Mouse (Mus musculus): ENCODE results near the gene Eef1g. TPM values are rescaled to one million over a fixed set of nuclear protein-coding genes. Genes with fewer than 3 reads are reported as not detected.

Gene Eef1g
- polyA plus RNA-seq, 1 experiment from 2014 or later: 346 TPM

DNA sequence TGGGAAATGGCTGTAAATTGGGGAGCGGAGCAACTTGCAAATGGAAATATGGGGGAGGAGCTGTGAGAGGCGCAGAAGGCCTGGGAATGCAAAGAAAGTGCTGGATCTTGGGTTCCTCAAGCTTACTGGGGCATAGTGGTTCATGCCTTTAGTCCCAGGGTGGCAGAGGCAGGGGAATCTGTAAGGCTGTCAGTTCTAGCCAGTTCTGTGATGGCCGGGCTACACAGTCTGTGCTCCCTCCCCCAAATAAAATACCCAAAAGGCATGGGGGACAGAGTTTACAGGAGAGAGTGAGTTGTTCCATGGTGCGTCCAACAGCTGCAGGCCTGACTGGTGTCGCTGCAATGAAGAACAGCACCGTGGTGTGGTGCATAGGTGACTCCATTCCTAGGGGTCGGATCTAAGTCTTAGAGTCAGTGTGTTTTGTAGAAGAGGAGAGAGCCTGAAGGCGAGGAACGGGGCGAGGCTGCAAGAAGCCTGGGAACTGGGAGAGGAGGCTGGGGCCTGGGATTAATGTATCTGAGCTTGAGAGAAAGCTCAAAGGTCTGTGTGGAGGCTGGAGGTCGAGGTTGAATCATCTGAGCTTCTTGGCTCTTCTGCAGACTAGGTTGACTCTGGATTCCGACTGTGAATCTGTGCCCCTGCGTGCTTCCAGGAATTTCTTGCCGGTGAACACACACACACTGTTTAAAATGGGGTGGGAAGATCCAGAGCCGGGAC lies 21.7 kb downstream of the Eef1g start:
- 25% methylated on average over 15 of the region's 15 CpGs for WGBS
- H3K27me3 ChIP-seq (replicated peaks; ENCODE audit: control insufficient read depth, insufficient read depth, low read length): peaks cover 14% of the 10 kb centered on the region
- peaks cover 38% of the 10 kb centered on the region for H3K4me1 ChIP-seq (replicated peaks; ENCODE audit: control insufficient read depth, insufficient read depth, low read length)
- H3K27ac ChIP-seq (ENCODE audit: low read length): no peak overlapping the region
- H3K9ac ChIP-seq (replicated peaks; ENCODE audit: low read depth, low read length): peak overlapping the region; percentile 45; the same call in 1 of the 2 replicates
- ATAC-seq: no peak
- peak overlapping the region; percentile 78 for H3K4me2 ChIP-seq (ENCODE audit: low read length)
- peak overlapping the region; percentile 44 for H3K4me3 ChIP-seq (replicated peaks; ENCODE audit: low read length)
- H3K9me3 ChIP-seq (ENCODE audit: control insufficient read depth, low read length): no peaks in the 10 kb centered on the region
- no peaks in the 10 kb centered on the region for H3K36me3 ChIP-seq (ENCODE audit: control insufficient read depth, insufficient read depth)

DNA sequence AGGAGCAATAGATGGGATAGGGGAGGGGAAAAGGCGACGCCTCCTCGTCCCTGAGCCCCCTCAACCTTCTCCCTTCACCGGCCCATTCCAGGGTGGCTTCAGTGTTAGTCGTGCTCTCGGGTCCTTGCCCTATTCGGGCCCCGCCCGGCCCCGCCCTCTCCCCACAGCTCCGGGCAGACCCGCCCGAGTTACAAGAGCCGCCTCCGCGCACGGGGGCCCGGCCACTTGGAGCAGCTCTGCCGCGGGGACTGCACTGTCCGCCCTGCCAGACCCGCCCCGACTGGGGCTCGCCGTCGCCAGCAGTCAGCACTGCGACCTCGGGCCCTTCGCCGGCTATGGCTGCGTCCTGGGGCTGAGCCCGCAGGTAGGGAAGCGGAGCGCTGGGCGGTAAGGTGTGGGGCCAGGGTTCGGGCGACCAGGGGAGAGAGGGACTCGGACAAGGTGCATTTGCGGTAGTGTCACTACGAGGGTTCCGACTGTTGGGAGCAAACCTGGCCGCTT lies 22.3 kb downstream of the Eef1g start, which contains the start of gene Ahnak:
Ahnak (plus strand) TSS at position 219 of the 501 bp plus-strand sequence.
- Histone ChIP-seq H3K4me2 (ENCODE audit: low read length) (peak within 1 kb of the TSS; percentile 78), H3K9me3 (ENCODE audit: control insufficient read depth, low read length) (no peaks in the 10 kb centered on the region), H3K9ac (replicated peaks; ENCODE audit: low read depth, low read length) (peak within 1 kb of the TSS; percentile 45), H3K27ac (ENCODE audit: low read length) (no peak within 1 kb of the TSS), H3K4me1 (replicated peaks; ENCODE audit: control insufficient read depth, insufficient read depth, low read length) (peaks cover 32% of the 10 kb centered on the region), H3K36me3 (ENCODE audit: control insufficient read depth, insufficient read depth) (no peaks in the 10 kb centered on the region), H3K4me3 (replicated peaks; ENCODE audit: low read length) (peak within 1 kb of the TSS; percentile 44), H3K27me3 (replicated peaks; ENCODE audit: control insufficient read depth, insufficient read depth, low read length) (peaks cover 14% of the 10 kb centered on the region)
- 0% methylated on average over 37 of the region's 42 CpGs for WGBS
- ATAC-seq: peak; percentile 24; the same call in 1 of the 2 replicates

DNA sequence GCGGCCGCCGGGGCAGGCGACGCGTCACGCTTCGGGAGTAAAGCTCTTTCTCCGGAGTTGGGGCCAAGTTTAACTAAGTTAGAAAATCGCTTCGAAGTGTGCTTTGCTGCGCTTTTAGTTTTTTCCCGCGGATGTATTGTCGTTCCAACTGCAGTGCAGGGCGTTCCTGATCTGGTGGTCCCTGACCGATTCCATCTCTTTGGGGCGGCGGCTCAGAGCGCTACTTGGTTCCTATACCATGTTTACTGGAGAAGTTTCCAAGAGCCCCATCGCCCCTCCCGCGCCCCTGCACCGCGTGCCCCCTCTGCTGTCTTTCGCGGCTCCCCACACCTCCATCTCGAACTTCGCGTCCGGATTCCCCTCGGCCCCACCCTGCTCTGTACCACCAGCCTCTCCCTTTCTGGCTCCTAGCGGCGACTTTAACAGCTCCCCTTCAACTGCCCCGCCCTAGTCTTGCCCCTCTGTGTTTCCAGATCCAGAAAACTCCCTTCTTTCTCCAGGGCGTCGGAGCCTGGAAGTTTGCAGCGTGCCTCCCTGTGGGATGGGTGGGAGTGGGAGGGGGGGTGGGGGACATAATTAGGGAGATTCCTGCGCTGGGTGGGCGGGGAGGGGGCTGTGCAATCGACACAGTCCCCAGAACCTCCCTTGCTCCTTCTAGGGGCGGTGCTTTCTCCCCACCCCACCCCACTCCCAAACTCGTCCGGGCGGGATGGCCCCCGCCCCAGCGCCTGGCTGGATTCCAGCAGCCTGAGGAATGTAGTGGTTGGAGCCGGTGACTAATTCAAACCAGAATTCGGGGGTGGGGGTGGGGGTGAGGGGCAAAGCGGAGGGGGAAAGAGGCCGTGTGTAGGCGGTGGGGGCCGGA lies 23.0 kb downstream of the Eef1g start:
- Histone ChIP-seq H3K36me3 (ENCODE audit: control insufficient read depth, insufficient read depth) (no peaks in the 10 kb centered on the region), H3K9me3 (ENCODE audit: control insufficient read depth, low read length) (no peaks in the 10 kb centered on the region), H3K27ac (ENCODE audit: low read length) (no peak overlapping the region), H3K4me3 (replicated peaks; ENCODE audit: low read length) (peak overlapping the region; percentile 44), H3K27me3 (replicated peaks; ENCODE audit: control insufficient read depth, insufficient read depth, low read length) (peaks cover 14% of the 10 kb centered on the region), H3K4me1 (replicated peaks; ENCODE audit: control insufficient read depth, insufficient read depth, low read length) (peaks cover 25% of the 10 kb centered on the region), H3K4me2 (ENCODE audit: low read length) (peak overlapping the region; percentile 78), H3K9ac (replicated peaks; ENCODE audit: low read depth, low read length) (peak overlapping the region; percentile 45)
- peak; percentile 45 for ATAC-seq
- WGBS: under 1% methylated on average over 53 of the region's 53 CpGs

DNA sequence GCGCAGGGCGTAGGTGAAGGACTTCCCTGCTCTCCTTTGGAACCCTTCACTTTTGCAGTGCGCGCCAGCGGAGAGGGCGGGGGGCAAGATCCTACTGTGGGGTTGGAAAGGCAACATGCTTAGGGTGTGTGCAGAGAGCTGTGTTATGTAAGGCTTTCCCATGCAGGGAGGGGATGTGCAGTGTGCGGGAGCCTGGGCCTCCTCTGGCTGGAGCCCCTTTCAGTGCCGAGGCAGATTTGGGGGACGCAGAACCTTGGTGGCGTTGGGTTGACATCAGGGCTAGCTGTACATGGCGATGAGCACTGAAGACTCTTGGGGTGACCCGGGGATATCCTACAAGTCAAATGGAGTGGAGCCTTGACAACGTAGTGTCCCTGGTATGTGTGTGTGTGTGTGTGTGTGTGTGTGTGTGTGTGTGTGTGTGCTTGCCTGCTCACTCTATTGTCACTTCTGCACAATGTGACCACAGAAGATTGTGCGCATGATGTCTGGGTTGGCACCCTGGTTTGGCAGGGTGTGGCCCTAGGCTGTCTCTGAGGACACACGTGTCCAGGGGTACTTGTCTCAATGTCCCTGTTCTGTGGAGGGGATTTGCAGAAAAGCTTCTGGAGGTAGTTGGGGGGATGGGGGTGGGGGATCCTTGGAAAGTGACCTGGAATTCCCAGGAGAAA lies 23.7 kb downstream of the Eef1g start:
- ATAC-seq: peak; percentile 47
- Histone ChIP-seq H3K4me3 (replicated peaks; ENCODE audit: low read length) (peak overlapping the region; percentile 44), H3K4me2 (ENCODE audit: low read length) (peak overlapping the region; percentile 78), H3K27ac (ENCODE audit: low read length) (no peak overlapping the region), H3K9ac (replicated peaks; ENCODE audit: low read depth, low read length) (peak overlapping the region; percentile 27), H3K27me3 (replicated peaks; ENCODE audit: control insufficient read depth, insufficient read depth, low read length) (peaks cover 14% of the 10 kb centered on the region), H3K36me3 (ENCODE audit: control insufficient read depth, insufficient read depth) (no peaks in the 10 kb centered on the region), H3K9me3 (ENCODE audit: control insufficient read depth, low read length) (no peaks in the 10 kb centered on the region), H3K4me1 (replicated peaks; ENCODE audit: control insufficient read depth, insufficient read depth, low read length) (peaks cover 20% of the 10 kb centered on the region)
- WGBS: 16% methylated on average over 15 of the region's 15 CpGs

DNA sequence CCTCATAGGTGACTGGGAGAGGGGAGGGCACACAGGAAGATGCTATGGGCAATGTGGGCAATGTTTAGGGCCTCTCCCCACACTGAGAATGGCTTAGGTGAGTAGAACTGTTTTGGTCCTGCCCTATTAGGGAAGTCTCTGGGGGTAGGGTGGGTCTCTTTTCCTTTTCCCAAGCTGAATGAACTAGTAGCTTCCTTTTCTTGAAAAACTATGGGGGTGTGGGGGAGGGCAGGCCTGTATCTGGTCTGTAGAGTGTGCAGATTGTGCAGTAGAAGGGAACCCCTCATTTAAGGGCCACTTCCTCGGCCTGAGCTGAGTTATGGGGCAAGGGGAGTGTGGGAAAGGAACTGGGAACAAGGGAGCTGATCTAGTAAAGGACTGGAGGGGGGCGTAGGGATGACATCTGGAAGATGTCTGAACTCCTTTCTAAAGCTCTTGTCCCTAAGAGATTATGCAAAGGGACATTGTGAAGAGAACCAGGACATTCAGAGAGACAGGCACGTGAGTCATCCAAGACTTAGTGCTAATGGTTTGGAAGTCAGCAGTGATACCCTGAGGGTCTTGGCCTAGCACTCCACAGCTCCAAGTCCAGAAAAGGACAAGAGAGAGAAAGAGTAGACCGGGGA lies 24.5 kb downstream of the Eef1g start:
- no peaks in the 10 kb centered on the region for H3K36me3 ChIP-seq (ENCODE audit: control insufficient read depth, insufficient read depth)
- no peak for ATAC-seq
- 68% methylated on average over 4 of the region's 4 CpGs for WGBS
- H3K4me2 ChIP-seq (ENCODE audit: low read length): no peak overlapping the region
- H3K9me3 ChIP-seq (ENCODE audit: control insufficient read depth, low read length): no peaks in the 10 kb centered on the region
- H3K27me3 ChIP-seq (replicated peaks; ENCODE audit: control insufficient read depth, insufficient read depth, low read length): peaks cover 14% of the 10 kb centered on the region
- peaks cover 20% of the 10 kb centered on the region for H3K4me1 ChIP-seq (replicated peaks; ENCODE audit: control insufficient read depth, insufficient read depth, low read length)
- no peak overlapping the region for H3K27ac ChIP-seq (ENCODE audit: low read length)
- no peak overlapping the region for H3K4me3 ChIP-seq (replicated peaks; ENCODE audit: low read length)
- H3K9ac ChIP-seq (replicated peaks; ENCODE audit: low read depth, low read length): no peak overlapping the region

DNA sequence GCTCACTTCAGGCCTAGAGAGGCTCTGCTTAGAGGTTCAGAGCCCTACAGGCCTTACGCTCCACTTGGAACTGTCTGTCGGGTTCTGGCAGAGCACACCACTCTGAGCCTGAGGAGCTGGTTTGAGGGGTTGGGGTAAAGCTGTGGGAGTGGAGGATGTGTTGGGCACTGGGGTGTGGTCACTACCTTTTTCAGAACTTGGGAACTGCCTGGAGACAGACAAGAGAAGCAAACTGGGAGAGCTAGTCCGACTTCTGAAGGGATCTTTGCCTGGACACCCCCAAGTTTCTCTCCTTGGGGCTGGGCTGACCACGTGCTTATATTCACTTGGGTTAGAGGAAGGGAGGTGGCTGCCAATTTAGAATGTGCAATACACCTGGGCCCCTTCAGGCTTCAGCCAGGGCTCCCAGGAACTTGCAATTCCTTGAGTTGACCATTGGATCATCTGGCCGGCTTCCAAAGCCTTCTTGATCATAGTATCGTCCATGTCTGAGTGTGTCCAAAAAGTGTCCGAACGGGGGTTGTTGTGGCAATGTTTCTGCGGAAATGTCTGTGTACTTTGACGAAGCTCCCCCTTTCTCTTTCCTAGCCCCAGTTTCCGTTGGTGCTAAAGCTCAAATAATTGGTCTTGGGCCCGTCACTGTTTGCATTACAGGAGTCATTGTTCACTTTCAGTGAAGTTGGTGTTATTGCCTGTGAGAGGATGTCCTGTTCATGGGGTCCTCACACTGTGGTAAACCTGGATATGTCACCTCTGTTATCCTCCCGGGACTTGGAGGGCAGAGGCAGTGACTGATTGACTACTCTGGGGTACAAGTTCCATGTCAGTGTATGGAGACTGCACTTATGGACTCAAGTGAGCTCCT lies 25.3 kb downstream of the Eef1g start:
- Histone ChIP-seq H3K9me3 (ENCODE audit: control insufficient read depth, low read length) (no peaks in the 10 kb centered on the region), H3K9ac (replicated peaks; ENCODE audit: low read depth, low read length) (no peak overlapping the region), H3K27ac (ENCODE audit: low read length) (no peak overlapping the region), H3K36me3 (ENCODE audit: control insufficient read depth, insufficient read depth) (no peaks in the 10 kb centered on the region), H3K4me3 (replicated peaks; ENCODE audit: low read length) (no peak overlapping the region), H3K4me2 (ENCODE audit: low read length) (no peak overlapping the region), H3K27me3 (replicated peaks; ENCODE audit: control insufficient read depth, insufficient read depth, low read length) (peaks cover 14% of the 10 kb centered on the region), H3K4me1 (replicated peaks; ENCODE audit: control insufficient read depth, insufficient read depth, low read length) (peaks cover 20% of the 10 kb centered on the region)
- WGBS: 81% methylated on average over 13 of the region's 13 CpGs
- no peak for ATAC-seq

DNA sequence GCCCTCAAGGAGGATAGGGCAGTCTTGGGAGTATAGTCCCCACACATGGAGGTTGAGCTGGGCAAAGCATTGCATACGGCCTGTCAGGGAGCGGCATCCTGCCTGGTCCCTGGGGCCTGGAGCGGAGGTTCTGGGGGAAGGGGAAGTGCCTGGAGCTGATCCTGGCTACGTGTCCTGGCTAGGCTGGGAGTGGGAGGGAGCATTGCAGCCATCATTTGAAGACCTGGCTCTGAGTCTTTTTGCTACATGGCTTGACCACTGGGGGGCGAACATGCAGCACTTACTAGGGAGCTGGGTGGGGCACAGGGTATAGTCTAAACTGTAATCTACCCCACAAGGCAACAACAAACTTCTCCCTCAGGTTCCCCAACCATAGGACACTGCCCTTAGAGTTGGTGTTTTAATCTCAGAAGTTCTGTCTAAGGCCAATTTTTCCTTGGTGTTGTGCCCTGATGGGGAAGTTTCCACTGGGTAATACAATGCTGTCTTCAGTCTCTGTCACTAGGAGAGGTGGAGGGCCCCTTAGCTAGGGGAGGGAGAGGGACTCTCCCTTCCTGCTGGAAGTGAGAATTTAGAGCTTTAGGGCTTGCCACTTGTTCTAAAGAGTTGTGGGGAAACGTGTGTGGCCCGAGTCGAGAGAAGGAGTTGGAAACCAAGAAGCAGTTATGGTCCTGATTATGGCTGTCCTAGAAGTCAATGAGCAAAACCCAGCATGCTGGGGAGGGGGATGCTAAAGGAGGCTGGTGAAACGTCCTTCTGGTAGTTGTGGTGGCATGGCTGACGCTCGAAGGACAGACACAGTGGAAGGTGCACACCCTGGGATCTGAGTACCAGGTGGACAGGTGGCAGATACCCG lies 26.2 kb downstream of the Eef1g start:
- Histone ChIP-seq H3K9ac (replicated peaks; ENCODE audit: low read depth, low read length) (no peak overlapping the region), H3K9me3 (ENCODE audit: control insufficient read depth, low read length) (no peaks in the 10 kb centered on the region), H3K27me3 (replicated peaks; ENCODE audit: control insufficient read depth, insufficient read depth, low read length) (peaks cover 12% of the 10 kb centered on the region), H3K4me2 (ENCODE audit: low read length) (no peak overlapping the region), H3K4me3 (replicated peaks; ENCODE audit: low read length) (no peak overlapping the region), H3K36me3 (ENCODE audit: control insufficient read depth, insufficient read depth) (no peaks in the 10 kb centered on the region), H3K27ac (ENCODE audit: low read length) (no peak overlapping the region), H3K4me1 (replicated peaks; ENCODE audit: control insufficient read depth, insufficient read depth, low read length) (peaks cover 28% of the 10 kb centered on the region)
- peak; percentile 6; the same call in 1 of the 2 replicates for ATAC-seq
- 34% methylated on average over 12 of the region's 12 CpGs for WGBS

DNA sequence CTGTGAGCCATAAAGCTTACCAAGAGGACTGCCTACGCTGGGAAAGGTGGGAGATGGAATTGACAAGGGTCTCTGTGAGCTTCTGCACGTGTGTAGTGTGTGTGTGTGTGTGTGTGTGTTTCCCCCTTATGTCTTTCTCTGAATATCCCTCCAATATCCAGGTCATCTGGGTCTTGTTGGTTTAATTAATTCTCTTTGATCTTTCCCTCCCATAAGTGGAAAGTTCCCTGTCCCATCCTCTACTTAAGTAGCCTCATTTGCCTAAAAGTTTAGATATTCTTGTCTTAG lies 26.7 kb downstream of the Eef1g start:
- H3K4me3 ChIP-seq (replicated peaks; ENCODE audit: low read length): no peak overlapping the region
- no peak overlapping the region for H3K9ac ChIP-seq (replicated peaks; ENCODE audit: low read depth, low read length)
- H3K27ac ChIP-seq (ENCODE audit: low read length): no peak overlapping the region
- H3K4me2 ChIP-seq (ENCODE audit: low read length): no peak overlapping the region
- no peak for ATAC-seq
- no peaks in the 10 kb centered on the region for H3K36me3 ChIP-seq (ENCODE audit: control insufficient read depth, insufficient read depth)
- H3K4me1 ChIP-seq (replicated peaks; ENCODE audit: control insufficient read depth, insufficient read depth, low read length): peaks cover 31% of the 10 kb centered on the region
- peaks cover 9% of the 10 kb centered on the region for H3K27me3 ChIP-seq (replicated peaks; ENCODE audit: control insufficient read depth, insufficient read depth, low read length)
- no peaks in the 10 kb centered on the region for H3K9me3 ChIP-seq (ENCODE audit: control insufficient read depth, low read length)
- WGBS: 36% methylated on average over 2 of the region's 2 CpGs

Measured in forebrain, embryonic 16.5 days (tissue).